Mouse (Mus musculus): Measurements from ENCODE around the gene Gm16253.
"Not testable (repeated sequence)": the region's sequence is repeated elsewhere in the genome, so short reads cannot be mapped to it uniquely, and the experiment has no call there.

Gm16253 gene

GRCm38 (mm10) chr3:96597435-96597891 is 20.7 kb downstream of the Gm16253 start:
- DNase-seq (ENCODE audit: low read depth, low spot score): no peak

- DNase-seq (ENCODE audit: low read depth, low spot score): no peak
Measured at GRCm38 (mm10) chr3:96598156-96599068, 21.6 kb downstream of the Gm16253 start.

- no peak for DNase-seq (ENCODE audit: low read depth, low spot score)
Measured at GRCm38 (mm10) chr3:96599069-96599393, 22.2 kb downstream of the Gm16253 start.

GRCm38 (mm10) chr3:96599411-96599810 is 22.6 kb downstream of the Gm16253 start:
- no peak for DNase-seq (ENCODE audit: low read depth, low spot score)

GRCm38 (mm10) chr3:96600639-96601250 is 24.0 kb downstream of the Gm16253 start, which contains the start of gene Lix1l:
Gene Lix1l, plus strand, starts transcription at chr3:96601149.
- peak; percentile 94 for DNase-seq (ENCODE audit: low read depth, low spot score)

GRCm38 (mm10) chr3:96601251-96601787 is 24.5 kb downstream of the Gm16253 start:
- peak; percentile 69 for DNase-seq (ENCODE audit: low read depth, low spot score)

- no peak for DNase-seq (ENCODE audit: low read depth, low spot score)
Measured at GRCm38 (mm10) chr3:96601941-96602703, 25.3 kb downstream of the Gm16253 start.

- no peak for DNase-seq (ENCODE audit: low read depth, low spot score)
Measured at GRCm38 (mm10) chr3:96602704-96603084, 25.9 kb downstream of the Gm16253 start.

GRCm38 (mm10) chr3:96603311-96603710 is 26.5 kb downstream of the Gm16253 start:
- DNase-seq (ENCODE audit: low read depth, low spot score): no peak

- not testable (repeated sequence) for DNase-seq (ENCODE audit: low read depth, low spot score)
Measured at GRCm38 (mm10) chr3:96606007-96606406, 29.2 kb downstream of the Gm16253 start.

- DNase-seq (ENCODE audit: low read depth, low spot score): no peak
Measured at GRCm38 (mm10) chr3:96606618-96607017, 29.8 kb downstream of the Gm16253 start.

GRCm38 (mm10) chr3:96617941-96618340 is 41.2 kb downstream of the Gm16253 start:
- no peak for DNase-seq (ENCODE audit: low read depth, low spot score)

GRCm38 (mm10) chr3:96623201-96623600 is 46.4 kb downstream of the Gm16253 start:
- DNase-seq (ENCODE audit: low read depth, low spot score): no peak

GRCm38 (mm10) chr3:96629729-96630600 is 53.2 kb downstream of the Gm16253 start, which contains the start of gene Rbm8a:
Gene Rbm8a, plus strand, starts transcription at chr3:96629933.
- DNase-seq (ENCODE audit: low read depth, low spot score): peak; percentile 98
